Mouse (Mus musculus) embryonic facial prominence, embryonic 10.5 days (tissue): ENCODE measurements around the gene Krt6a. TPM values are rescaled to one million over a fixed set of nuclear protein-coding genes. Genes with fewer than 3 reads are reported as not detected.

Experiments used
- DNase-seq: peaks from one replicate; pipeline ENCODE4 v3.0.0-alpha.2; 2017; ENCODE audit warnings: low spot score
- H3K27ac ChIP-seq: fragments of 300-500 bp; sonication (generic); replicated peaks from 2 replicates; pipeline ENCODE4 v1.5.1; 2016; ENCODE audit warnings: mild to moderate bottlenecking
- H3K27me3 ChIP-seq: fragments of 300-500 bp; sonication (generic); replicated peaks from 2 replicates; pipeline ENCODE4 v1.6.1; 2016; ENCODE audit warnings: low read depth, mild to moderate bottlenecking; ENCODE audit not compliant: poor library complexity, severe bottlenecking
- H3K36me3 ChIP-seq: fragments of 300-500 bp; sonication (generic); replicated peaks from 2 replicates; pipeline ENCODE4 v1.6.1; 2016; ENCODE audit warnings: mild to moderate bottlenecking, moderate library complexity
- H3K4me1 ChIP-seq: fragments of 300-500 bp; sonication (generic); 2 replicates; pipeline ENCODE4 v1.6.1; 2016
- H3K4me3 ChIP-seq: fragments of 300-500 bp; sonication (generic); 2 replicates; pipeline ENCODE4 v1.5.1; 2016; ENCODE audit warnings: mild to moderate bottlenecking, moderate library complexity
- H3K9me3 ChIP-seq: fragments of 300-500 bp; sonication (generic); 2 replicates; pipeline ENCODE4 v1.6.1; 2016; ENCODE audit warnings: mild to moderate bottlenecking
- WGBS: fragments of 180-500 bp; shearing (Covaris S2); methylation state at CpG from one replicate; pipeline ENCODE4 v1.1.7; 2016; 5-methylcytosine and 5-hydroxymethylcytosine counted together
- polyA plus RNA-seq: library from polyadenylated mRNA; unstranded; fragments of >200 nt; fragmentation: Nextera tagmentation; extraction: Ambion mirVana; gene quantifications from 2 replicates; pipeline ENCODE4 v1.2.1, GENCODE M21; 2016

The Krt6a gene
- 0.06 and 0.09 TPM in 2 replicates for polyA plus RNA-seq

GRCm38 (mm10) chr15:101694207-101694606 lies at the start of gene Krt6a:
TSS of gene Krt6a (minus strand) at chr15:101694307.
- WGBS = 89% methylated on average over 5 of the region's 5 CpGs
- Histone ChIP-seq H3K36me3 (no peaks in the 10 kb centered on the region), H3K27me3 (no peaks in the 10 kb centered on the region)

GRCm38 (mm10) chr15:101742711-101743110 lies 48.6 kb upstream of the Krt6a start, which contains the start of gene Krt71:
TSS of gene Krt71 (minus strand) at chr15:101743109.
- Histone ChIP-seq H3K27me3 (peaks cover 10% of the 10 kb centered on the region), H3K9me3 (no peaks in the 10 kb centered on the region), H3K36me3 (no peaks in the 10 kb centered on the region), H3K4me3 (no peak within 1 kb of the TSS), H3K27ac (no peak within 1 kb of the TSS), H3K4me1 (no peaks in the 10 kb centered on the region)
- WGBS = 55% methylated on average over 14 of the region's 14 CpGs
- DNase-seq = no peak

More at GRCm38 (mm10) chr15:101694207-101694606, at the start of gene Krt6a:
- Histone ChIP-seq H3K4me3 (no peak within 1 kb of the TSS), H3K27ac (no peak within 1 kb of the TSS), H3K4me1 (0 out of 2 replicates have a peak, but pooled peaks cover 4% of the 10 kb centered on the region), H3K9me3 (no peaks in the 10 kb centered on the region)
- DNase-seq = no peak

- no peak for DNase-seq
- Histone ChIP-seq H3K9me3 (no peaks in the 10 kb centered on the region), H3K36me3 (no peaks in the 10 kb centered on the region), H3K4me3 (no peak overlapping the region), H3K4me1 (no peaks in the 10 kb centered on the region), H3K27me3 (peaks cover 3% of the 10 kb centered on the region), H3K27ac (no peak overlapping the region)
- 79% methylated on average over 7 of the region's 7 CpGs for WGBS
Measured at GRCm38 (mm10) chr15:101737786-101738185, 43.7 kb upstream of the Krt6a start.

- no peak overlapping the region for H3K4me3 ChIP-seq
- no peaks in the 10 kb centered on the region for H3K36me3 ChIP-seq
- H3K4me1 ChIP-seq = no peaks in the 10 kb centered on the region
- no peaks in the 10 kb centered on the region for H3K9me3 ChIP-seq
- no peak for DNase-seq
- H3K27ac ChIP-seq = no peak overlapping the region
- H3K27me3 ChIP-seq = no peaks in the 10 kb centered on the region
Measured at GRCm38 (mm10) chr15:101730653-101731052, 36.5 kb upstream of the Krt6a start.

GRCm38 (mm10) chr15:101724686-101725085 lies 30.6 kb upstream of the Krt6a start:
- H3K27me3 ChIP-seq = no peaks in the 10 kb centered on the region
- H3K36me3 ChIP-seq = no peaks in the 10 kb centered on the region
- DNase-seq = no peak
- no peaks in the 10 kb centered on the region for H3K9me3 ChIP-seq
- WGBS = 73% methylated on average over 5 of the region's 5 CpGs
- H3K27ac ChIP-seq = no peak overlapping the region
- no peaks in the 10 kb centered on the region for H3K4me1 ChIP-seq
- no peak overlapping the region for H3K4me3 ChIP-seq

GRCm38 (mm10) chr15:101715831-101716230 lies 21.7 kb upstream of the Krt6a start:
- Histone ChIP-seq H3K36me3 (no peaks in the 10 kb centered on the region), H3K9me3 (no peaks in the 10 kb centered on the region), H3K4me1 (peaks cover 18% of the 10 kb centered on the region; the same call in 1 of the 2 replicates), H3K27me3 (no peaks in the 10 kb centered on the region), H3K4me3 (no peak overlapping the region), H3K27ac (no peak overlapping the region)
- 76% methylated on average over 3 of the region's 3 CpGs for WGBS
- no peak for DNase-seq

GRCm38 (mm10) chr15:101714356-101714755 lies 20.2 kb upstream of the Krt6a start:
- Histone ChIP-seq H3K4me3 (no peak overlapping the region), H3K27me3 (no peaks in the 10 kb centered on the region), H3K9me3 (no peaks in the 10 kb centered on the region), H3K4me1 (peaks cover 18% of the 10 kb centered on the region; the same call in 1 of the 2 replicates), H3K27ac (no peak overlapping the region; the same call in none of the 2 replicates), H3K36me3 (no peaks in the 10 kb centered on the region)
- no peak for DNase-seq
- WGBS = 79% methylated on average over 5 of the region's 5 CpGs

GRCm38 (mm10) chr15:101713731-101714130 lies 19.6 kb upstream of the Krt6a start:
- Histone ChIP-seq H3K4me3 (no peak overlapping the region), H3K27me3 (no peaks in the 10 kb centered on the region), H3K27ac (no peak overlapping the region; the same call in 1 of the 2 replicates), H3K9me3 (no peaks in the 10 kb centered on the region), H3K36me3 (no peaks in the 10 kb centered on the region), H3K4me1 (peaks cover 18% of the 10 kb centered on the region; the same call in 1 of the 2 replicates)
- no peak for DNase-seq
- WGBS = 76% methylated on average over 8 of the region's 8 CpGs

- WGBS = 79% methylated on average over 13 of the region's 13 CpGs
- H3K4me1 ChIP-seq = peaks cover 18% of the 10 kb centered on the region; the same call in 1 of the 2 replicates
- H3K36me3 ChIP-seq = no peaks in the 10 kb centered on the region
- no peaks in the 10 kb centered on the region for H3K27me3 ChIP-seq
- H3K9me3 ChIP-seq = no peaks in the 10 kb centered on the region
- DNase-seq = no peak
- no peak within 1 kb of the TSS for H3K4me3 ChIP-seq
- H3K27ac ChIP-seq = no peak within 1 kb of the TSS
Measured at GRCm38 (mm10) chr15:101712720-101713119, 18.6 kb upstream of the Krt6a start, which contains the start of gene Krt5. TSS of gene Krt5 (minus strand) at chr15:101712898.

- WGBS = 68% methylated on average over 11 of the region's 11 CpGs
- Histone ChIP-seq H3K4me3 (no peak overlapping the region), H3K27me3 (no peaks in the 10 kb centered on the region), H3K36me3 (no peaks in the 10 kb centered on the region), H3K27ac (no peak overlapping the region), H3K4me1 (peaks cover 6% of the 10 kb centered on the region; the same call in 1 of the 2 replicates), H3K9me3 (no peaks in the 10 kb centered on the region)
- no peak for DNase-seq
Measured at GRCm38 (mm10) chr15:101708683-101709082, 14.6 kb upstream of the Krt6a start.

- Histone ChIP-seq H3K4me3 (no peak overlapping the region), H3K36me3 (no peaks in the 10 kb centered on the region), H3K4me1 (no peaks in the 10 kb centered on the region; the same call in 1 of the 2 replicates), H3K27me3 (no peaks in the 10 kb centered on the region), H3K27ac (no peak overlapping the region), H3K9me3 (no peaks in the 10 kb centered on the region)
- DNase-seq = no peak
- WGBS = 88% methylated on average over 9 of the region's 9 CpGs
Measured at GRCm38 (mm10) chr15:101707454-101707853, 13.3 kb upstream of the Krt6a start.

GRCm38 (mm10) chr15:101704066-101704465 lies 10.0 kb upstream of the Krt6a start:
- Histone ChIP-seq H3K36me3 (no peaks in the 10 kb centered on the region), H3K27me3 (no peaks in the 10 kb centered on the region), H3K4me3 (no peak overlapping the region), H3K4me1 (no peaks in the 10 kb centered on the region; the same call in 1 of the 2 replicates), H3K27ac (no peak overlapping the region), H3K9me3 (no peaks in the 10 kb centered on the region)
- 70% methylated on average over 4 of the region's 4 CpGs for WGBS
- peak; percentile 30 for DNase-seq

- 26% methylated on average over 2 of the region's 2 CpGs for WGBS
- DNase-seq = peak; percentile 7
- H3K27ac ChIP-seq = no peak overlapping the region
- no peaks in the 10 kb centered on the region for H3K36me3 ChIP-seq
- no peaks in the 10 kb centered on the region for H3K27me3 ChIP-seq
- H3K9me3 ChIP-seq = no peaks in the 10 kb centered on the region
- H3K4me1 ChIP-seq = peaks cover 3% of the 10 kb centered on the region; the same call in 1 of the 2 replicates
- no peak overlapping the region for H3K4me3 ChIP-seq
Measured at GRCm38 (mm10) chr15:101702380-101702779, 8.3 kb upstream of the Krt6a start.
